ENCODE assay signal across 12 mouse cellular contexts in the genomic region with DNA sequence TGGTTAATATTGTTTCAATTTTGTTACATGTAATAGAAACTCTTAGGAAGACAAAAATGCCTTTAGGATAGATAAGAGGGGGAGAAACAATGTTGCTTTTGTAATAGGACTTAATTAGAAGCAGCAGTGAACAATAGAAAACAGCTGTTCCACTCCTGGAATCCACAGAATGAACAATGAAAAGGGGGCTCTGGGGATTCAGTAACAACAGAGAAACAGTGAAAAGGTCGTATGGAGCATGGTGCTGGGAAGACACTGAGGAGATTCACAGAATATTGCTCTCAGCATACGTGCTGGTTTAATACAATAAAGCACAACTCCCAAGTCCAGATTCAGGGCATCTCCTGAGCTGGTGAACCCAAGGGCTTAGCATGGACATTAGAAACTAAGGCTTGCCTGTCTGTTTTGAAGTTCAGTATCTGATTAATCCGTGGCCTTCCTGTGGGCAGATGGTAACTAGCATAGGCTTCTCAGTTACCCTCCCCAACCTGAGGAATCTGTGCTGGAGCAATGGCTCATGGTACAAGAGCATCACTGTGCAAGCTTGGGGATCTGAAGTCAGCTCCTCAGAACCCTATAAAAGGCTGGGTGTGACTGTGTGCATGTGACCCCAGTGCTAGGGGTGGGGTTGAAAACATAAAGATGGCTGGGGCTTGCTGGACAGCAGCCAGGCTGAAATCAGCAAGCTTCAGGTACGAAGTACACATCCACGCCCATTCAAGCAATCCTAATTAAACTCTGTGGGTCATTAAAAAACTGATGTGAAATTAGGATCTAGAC. TPM values are rescaled to one million over a fixed set of nuclear protein-coding genes. Genes with fewer than 3 reads are reported as not detected.
DNase-seq lines count a peak whose midpoint lies in the region; ATAC-seq and TF ChIP-seq lines count a peak whose summit lies in the region.
"Had no signal": no experiment of that assay in that cellular context is flagged by ENCODE, and none has a peak within 500 bp of the region (broad histone marks: within the 10 kb centered on the region; RNA-seq: fewer than 3 reads in every experiment).

No protein-coding gene starts in this region.

- no peaks in the 10 kb centered on the region for H3K36me3 ChIP-seq in kidney, postnatal 0 days (ENCODE audit: insufficient read depth, low read length)
- H3K36me3 ChIP-seq: heart, embryonic 15.5 days; liver, embryonic 15.5 days; neural tube, embryonic 12.5 days had no signal

- no peaks in the 10 kb centered on the region for H3K27me3 ChIP-seq in kidney, postnatal 0 days (ENCODE audit: insufficient read depth, low read length)
- H3K27me3 ChIP-seq: heart, embryonic 15.5 days; liver, embryonic 15.5 days; neural tube, embryonic 12.5 days had no signal

- H3K27ac ChIP-seq in kidney, postnatal 0 days = no peak overlapping the region
- H3K27ac ChIP-seq: heart, embryonic 15.5 days; liver, embryonic 15.5 days; neural tube, embryonic 12.5 days had no signal

- 55% methylated on average over 5 of the region's 5 CpGs for WGBS in kidney, postnatal 0 days

- no peak overlapping the region for H3K4me2 ChIP-seq in kidney, postnatal 0 days (ENCODE audit: low read length)
- H3K4me2 ChIP-seq: heart, embryonic 15.5 days; liver, embryonic 15.5 days; neural tube, embryonic 12.5 days had no signal

- H3K4me1 ChIP-seq in kidney, postnatal 0 days (replicated peaks; ENCODE audit: insufficient read depth, low read length) = no peaks in the 10 kb centered on the region

- no peak overlapping the region for H3K4me3 ChIP-seq in kidney, postnatal 0 days (replicated peaks; ENCODE audit: low read depth, low read length)
- H3K4me3 ChIP-seq: heart, embryonic 15.5 days; liver, embryonic 15.5 days; neural tube, embryonic 12.5 days had no signal

- H3K9ac ChIP-seq in kidney, postnatal 0 days (ENCODE audit: low read depth, low read length) = no peak overlapping the region
- H3K9ac ChIP-seq: heart, embryonic 15.5 days; liver, embryonic 15.5 days; neural tube, embryonic 12.5 days had no signal

- no peak for TF ChIP-seq CTCF in kidney, postnatal 0 days (IDR thresholded peaks at IDR 0.05; ENCODE audit: low read depth)

- no peak for DNase-seq in kidney, postnatal 0 days (ENCODE audit: low spot score)
- DNase-seq in kidney, adult 9 months = no peak
- peak; percentile 29 for DNase-seq in adipocyte (ENCODE audit: low spot score)
- DNase-seq in forelimb bud, embryonic 11.5 days (ENCODE audit: low read depth, low spot score) = peak; percentile 39
- no peak for DNase-seq in cerebellum, adult 9-11 months
- DNase-seq in thymus, postnatal 10 days (ENCODE audit: low spot score in 2 of 2) = no peak
- DNase-seq in gastrocnemius, postnatal 10 days = no peak
- DNase-seq: thymus, adult 18-20 months had no signal

- no peaks in the 10 kb centered on the region for H3K9me3 ChIP-seq in kidney, postnatal 0 days (replicated peaks; ENCODE audit: low read length)
- H3K9me3 ChIP-seq: heart, embryonic 15.5 days; liver, embryonic 15.5 days; neural tube, embryonic 12.5 days had no signal

- ATAC-seq in kidney, postnatal 0 days (replicated peaks; ENCODE audit: low FRiP score, low read depth) = 0 out of 2 replicates have a peak, but pooled peaks have one; percentile 33
- peak; percentile 19 for ATAC-seq in megakaryocyte-erythroid progenitor cell, adult 5-6 weeks (replicated peaks; ENCODE audit: low FRiP score, low TSS enrichment, poor library complexity, severe bottlenecking)

RNA-seq across cellular contexts. Expression of gene Ptger3, which starts 16.1 kb away (rescaled TPM):
- polyA plus RNA-seq in kidney, postnatal 0 days (2015; fragmentation: Nextera tagmentation; extraction: Ambion mirVana) = 27.8 and 30.2 TPM in 2 replicates
- total RNA-seq in megakaryocyte-erythroid progenitor cell, adult 5-6 weeks (2014; fragmentation: Nextera tagmentation) = 2.9 and 7.8 TPM in 2 replicates
- total RNA-seq in megakaryocyte-erythroid progenitor cell, adult 5-6 weeks (2017) = 11.7 and 15.9 TPM in 2 replicates
- 1 to 10 TPM in 1 of 2 experiments, under 1 TPM in 1; 0.97 to 1.2 TPM for total RNA-seq in gastrocnemius, postnatal 10 days (2021)

RNA-seq across cellular contexts. Expression of gene Zranb2, which starts 48.9 kb away (rescaled TPM):
- 82.1 and 87.4 TPM in 2 replicates for polyA plus RNA-seq in kidney, postnatal 0 days (2015; fragmentation: Nextera tagmentation; extraction: Ambion mirVana)
- 111 and 114 TPM in 2 replicates for total RNA-seq in megakaryocyte-erythroid progenitor cell, adult 5-6 weeks (2014; fragmentation: Nextera tagmentation)
- total RNA-seq in megakaryocyte-erythroid progenitor cell, adult 5-6 weeks (2017) = 475 and 602 TPM in 2 replicates
- total RNA-seq in gastrocnemius, postnatal 10 days (2021) = 10 to 100 TPM; 39.1 to 51.3 TPM

Comparison
In these comparisons a context has a peak if more than half of its experiments do, and no peak if none do; other contexts are left out.
1. DNase-seq: peak in adipocyte (single experiment) and forelimb bud, embryonic 11.5 days (single experiment); none in kidney, postnatal 0 days (single experiment), kidney, adult 9 months (single experiment), cerebellum, adult 9-11 months (single experiment), thymus, postnatal 10 days (0 of 2) and gastrocnemius, postnatal 10 days (single experiment).